ENCODE assay signal across 8 mouse cellular contexts in genomic region chr14:52110346-52110745, GRCm38 (mm10). TPM values are rescaled to one million over a fixed set of nuclear protein-coding genes. Genes with fewer than 3 reads are reported as not detected.
DNase-seq lines count a peak whose midpoint lies in the region; ATAC-seq and TF ChIP-seq lines count a peak whose summit lies in the region.

Rpgrip1 (plus strand) TSS chr14:52110704.

- WGBS in lung, embryonic 15.5 days = 74% methylated on average over 4 of the region's 4 CpGs
- 88% methylated on average over 4 of the region's 4 CpGs for WGBS in forebrain, embryonic 12.5 days
- WGBS in intestine, postnatal 0 days = 89% methylated on average over 4 of the region's 4 CpGs
- WGBS in neural tube, embryonic 15.5 days = 94% methylated on average over 4 of the region's 4 CpGs

- no peaks in the 10 kb centered on the region for H3K9me3 ChIP-seq in lung, embryonic 15.5 days
- no peaks in the 10 kb centered on the region for H3K9me3 ChIP-seq in forebrain, embryonic 12.5 days
- no peaks in the 10 kb centered on the region for H3K9me3 ChIP-seq in intestine, postnatal 0 days (ENCODE audit: control insufficient read depth)
- H3K9me3 ChIP-seq in neural tube, embryonic 15.5 days (replicated peaks) = no peaks in the 10 kb centered on the region

- no peak within 1 kb of the TSS for H3K27ac ChIP-seq in lung, embryonic 15.5 days
- no peak within 1 kb of the TSS for H3K27ac ChIP-seq in forebrain, embryonic 12.5 days
- H3K27ac ChIP-seq in intestine, postnatal 0 days (ENCODE audit: low read depth, low read length) = no peak within 1 kb of the TSS
- no peak within 1 kb of the TSS for H3K27ac ChIP-seq in neural tube, embryonic 15.5 days (replicated peaks)

- H3K4me3 ChIP-seq in lung, embryonic 15.5 days = no peak within 1 kb of the TSS
- H3K4me3 ChIP-seq in forebrain, embryonic 12.5 days (replicated peaks) = no peak within 1 kb of the TSS
- H3K4me3 ChIP-seq in intestine, postnatal 0 days (ENCODE audit: low read depth, low read length) = no peak within 1 kb of the TSS
- H3K4me3 ChIP-seq in neural tube, embryonic 15.5 days (replicated peaks) = no peak within 1 kb of the TSS

- no peaks in the 10 kb centered on the region for H3K36me3 ChIP-seq in lung, embryonic 15.5 days
- no peaks in the 10 kb centered on the region for H3K36me3 ChIP-seq in forebrain, embryonic 12.5 days (replicated peaks)
- H3K36me3 ChIP-seq in intestine, postnatal 0 days (ENCODE audit: control insufficient read depth, insufficient read depth) = no peaks in the 10 kb centered on the region
- H3K36me3 ChIP-seq in neural tube, embryonic 15.5 days = no peaks in the 10 kb centered on the region

- no peak within 1 kb of the TSS for H3K4me2 ChIP-seq in lung, embryonic 15.5 days
- no peak within 1 kb of the TSS for H3K4me2 ChIP-seq in forebrain, embryonic 12.5 days
- H3K4me2 ChIP-seq in intestine, postnatal 0 days (replicated peaks; ENCODE audit: low read depth) = no peak within 1 kb of the TSS
- no peak within 1 kb of the TSS for H3K4me2 ChIP-seq in neural tube, embryonic 15.5 days

- no peak for ATAC-seq in lung, embryonic 15.5 days (ENCODE audit: borderline replicate concordance, extremely low read depth, low FRiP score, low TSS enrichment)
- no peak for ATAC-seq in forebrain, embryonic 12.5 days (ENCODE audit: low FRiP score)
- ATAC-seq in intestine, postnatal 0 days = no peak
- ATAC-seq in neural tube, embryonic 15.5 days (ENCODE audit: low FRiP score) = no peak

- no peak within 1 kb of the TSS for H3K9ac ChIP-seq in lung, embryonic 15.5 days
- H3K9ac ChIP-seq in forebrain, embryonic 12.5 days = no peak within 1 kb of the TSS
- no peak within 1 kb of the TSS for H3K9ac ChIP-seq in intestine, postnatal 0 days (ENCODE audit: low read depth, low read length)
- no peak within 1 kb of the TSS for H3K9ac ChIP-seq in neural tube, embryonic 15.5 days (replicated peaks)

- TF ChIP-seq CTCF in intestine, postnatal 0 days (IDR thresholded peaks at IDR 0.05; ENCODE audit: low read depth) = no peak

- H3K27me3 ChIP-seq in lung, embryonic 15.5 days = no peaks in the 10 kb centered on the region
- no peaks in the 10 kb centered on the region for H3K27me3 ChIP-seq in forebrain, embryonic 12.5 days
- H3K27me3 ChIP-seq in intestine, postnatal 0 days (replicated peaks; ENCODE audit: control insufficient read depth, insufficient read depth, low read length) = no peaks in the 10 kb centered on the region
- no peaks in the 10 kb centered on the region for H3K27me3 ChIP-seq in neural tube, embryonic 15.5 days (replicated peaks)

- no peak for DNase-seq in lung, postnatal 4 days
- no peak for DNase-seq in B cell, adult 2 months
- DNase-seq in frontal cortex, postnatal 14 days (ENCODE audit: low spot score in 2 of 2) = no peak
- no peak for DNase-seq in lung, postnatal 10 days

- peaks cover 19% of the 10 kb centered on the region for H3K4me1 ChIP-seq in lung, embryonic 15.5 days
- H3K4me1 ChIP-seq in forebrain, embryonic 12.5 days = no peaks in the 10 kb centered on the region; the same call in 1 of the 2 replicates
- peaks cover 6% of the 10 kb centered on the region; the same call in 1 of the 2 replicates for H3K4me1 ChIP-seq in intestine, postnatal 0 days (replicated peaks; ENCODE audit: control insufficient read depth, insufficient read depth, low read length)
- H3K4me1 ChIP-seq in neural tube, embryonic 15.5 days = 0 out of 2 replicates have a peak, but pooled peaks cover 3% of the 10 kb centered on the region

RNA-seq across cellular contexts. Expression of gene Rpgrip1, which starts in this region (rescaled TPM):
- polyA plus RNA-seq in lung, embryonic 15.5 days (2015; fragmentation: Nextera tagmentation; extraction: Ambion mirVana) = 61.8 and 72.8 TPM in 2 replicates
- polyA plus RNA-seq in forebrain, embryonic 12.5 days (2016; fragmentation: Nextera tagmentation; extraction: Ambion mirVana) = 54.7 and 74.0 TPM in 2 replicates
- polyA plus RNA-seq in intestine, postnatal 0 days (2015; fragmentation: Nextera tagmentation; extraction: Ambion mirVana) = 23.2 and 24.4 TPM in 2 replicates
- polyA plus RNA-seq in neural tube, embryonic 15.5 days (2015; fragmentation: Nextera tagmentation; extraction: Ambion mirVana) = 42.6 and 46.0 TPM in 2 replicates
